Mouse (Mus musculus): ENCODE data around the gene Fam184b. TPM values are rescaled to one million over a fixed set of nuclear protein-coding genes. Genes with fewer than 3 reads are reported as not detected.
"Not testable (repeated sequence)": the region's sequence is repeated elsewhere in the genome, so short reads cannot be mapped to it uniquely, and the experiment has no call there.

Gene Fam184b
- polyA plus RNA-seq, 1 experiment from 2014 or later, result 2.8 TPM

DNA sequence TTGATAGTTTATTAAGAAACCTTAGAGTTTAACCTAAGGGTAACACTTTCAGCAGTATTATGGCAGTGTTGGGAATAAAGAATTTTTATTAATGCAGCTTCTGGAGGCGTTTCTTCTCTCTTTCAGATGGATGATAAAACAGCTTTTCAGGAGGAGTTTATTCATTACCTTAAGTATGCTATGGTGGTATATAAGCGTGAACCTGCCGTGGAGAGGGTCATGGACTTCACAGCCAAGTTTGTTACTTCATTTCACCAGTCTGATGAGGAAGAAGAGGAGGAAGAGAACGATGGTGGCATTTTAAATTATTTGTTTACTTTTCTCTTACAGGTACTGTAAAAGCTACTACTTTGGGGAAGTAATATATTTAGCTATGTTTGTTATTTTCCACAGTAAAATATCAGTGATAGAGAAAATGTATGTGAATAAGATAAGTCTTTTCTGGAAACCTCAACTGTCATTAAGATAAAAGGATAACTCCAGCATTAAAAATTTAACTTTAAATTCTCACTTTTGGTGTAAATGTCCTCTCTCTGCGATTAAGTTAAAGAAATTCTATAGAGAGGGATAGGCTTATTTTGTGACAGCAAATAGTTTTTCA, 31.6 kb upstream of the Fam184b start:
- DNase-seq (ENCODE audit: low spot score), result no peak
- 67% methylated on average over 5 of the region's 5 CpGs for WGBS
- Histone ChIP-seq H3K9ac (ENCODE audit: low read length) (no peak overlapping the region), H3K4me3 (ENCODE audit: low read depth, low read length) (peak overlapping the region; percentile 67), H3K27me3 (ENCODE audit: control insufficient read depth, insufficient read depth, low read length) (no peaks in the 10 kb centered on the region), H3K9me3 (ENCODE audit: control insufficient read depth, low read length) (no peaks in the 10 kb centered on the region), H3K36me3 (ENCODE audit: control insufficient read depth, insufficient read depth, low read length) (no peaks in the 10 kb centered on the region), H3K4me2 (ENCODE audit: low read depth, low read length, severe bottlenecking) (peak overlapping the region; percentile 51), H3K4me1 (replicated peaks; ENCODE audit: control insufficient read depth, insufficient read depth, low read length) (no peaks in the 10 kb centered on the region; the same call in 1 of the 2 replicates), H3K27ac (ENCODE audit: low read depth, low read length) (no peak overlapping the region)
- ATAC-seq (replicated peaks; ENCODE audit: low FRiP score), result no peak

GRCm38 (mm10) chr5:45670280-45670670, 30.9 kb upstream of the Fam184b start:
- WGBS, result under 1% methylated on average over 13 of the region's 13 CpGs
- Histone ChIP-seq H3K9ac (ENCODE audit: low read length) (peak overlapping the region; percentile 86), H3K4me2 (ENCODE audit: low read depth, low read length, severe bottlenecking) (peak overlapping the region; percentile 51), H3K27ac (ENCODE audit: low read depth, low read length) (peak overlapping the region; percentile 91), H3K4me1 (replicated peaks; ENCODE audit: control insufficient read depth, insufficient read depth, low read length) (no peaks in the 10 kb centered on the region; the same call in 1 of the 2 replicates), H3K9me3 (ENCODE audit: control insufficient read depth, low read length) (no peaks in the 10 kb centered on the region), H3K27me3 (ENCODE audit: control insufficient read depth, insufficient read depth, low read length) (no peaks in the 10 kb centered on the region), H3K4me3 (ENCODE audit: low read depth, low read length) (peak overlapping the region; percentile 67), H3K36me3 (ENCODE audit: control insufficient read depth, insufficient read depth, low read length) (no peaks in the 10 kb centered on the region)
- ATAC-seq (replicated peaks; ENCODE audit: low FRiP score) (no peak), DNase-seq (ENCODE audit: low spot score) (no peak)

GRCm38 (mm10) chr5:45669598-45670279, 30.3 kb upstream of the Fam184b start, which contains the start of gene Ncapg:
Gene Ncapg (plus strand): TSS chr5:45669919.
- peak within 1 kb of the TSS; percentile 74 for H3K4me2 ChIP-seq (ENCODE audit: low read depth, low read length, severe bottlenecking)
- under 1% methylated on average over 64 of the region's 66 CpGs for WGBS
- DNase-seq (ENCODE audit: low spot score) (peak; percentile 100), ATAC-seq (replicated peaks; ENCODE audit: low FRiP score) (peak; percentile 100)
- peak within 1 kb of the TSS; percentile 67 for H3K4me3 ChIP-seq (ENCODE audit: low read depth, low read length)
- no peaks in the 10 kb centered on the region for H3K9me3 ChIP-seq (ENCODE audit: control insufficient read depth, low read length)
- H3K4me1 ChIP-seq (replicated peaks; ENCODE audit: control insufficient read depth, insufficient read depth, low read length), result no peaks in the 10 kb centered on the region; the same call in 1 of the 2 replicates
- peak within 1 kb of the TSS; percentile 91 for H3K27ac ChIP-seq (ENCODE audit: low read depth, low read length)
- H3K36me3 ChIP-seq (ENCODE audit: control insufficient read depth, insufficient read depth, low read length), result no peaks in the 10 kb centered on the region
- no peaks in the 10 kb centered on the region for H3K27me3 ChIP-seq (ENCODE audit: control insufficient read depth, insufficient read depth, low read length)
- H3K9ac ChIP-seq (ENCODE audit: low read length), result peak within 1 kb of the TSS; percentile 86

DNA sequence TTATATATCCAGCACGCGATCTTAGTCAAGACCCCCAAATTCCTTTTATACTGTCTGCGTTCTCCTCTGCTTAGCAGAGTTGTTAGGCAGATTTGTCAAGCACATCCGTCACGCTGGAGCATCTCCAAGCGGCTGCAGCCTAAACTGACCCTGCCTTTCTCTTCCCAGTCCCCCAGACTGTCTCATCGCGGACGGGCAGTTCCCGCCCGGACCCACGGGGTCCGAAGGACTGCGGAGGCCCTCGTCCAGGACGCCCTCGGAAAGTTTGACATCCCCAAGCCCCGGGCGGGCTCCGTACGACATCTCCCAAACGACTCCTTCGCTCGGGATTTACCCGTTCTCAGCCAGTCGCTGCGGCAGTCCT, 29.8 kb upstream of the Fam184b start:
- peak overlapping the region; percentile 74 for H3K4me2 ChIP-seq (ENCODE audit: low read depth, low read length, severe bottlenecking)
- ATAC-seq (replicated peaks; ENCODE audit: low FRiP score) (no peak; the same call in 1 of the 2 replicates), DNase-seq (ENCODE audit: low spot score) (no peak)
- no peaks in the 10 kb centered on the region for H3K36me3 ChIP-seq (ENCODE audit: control insufficient read depth, insufficient read depth, low read length)
- H3K27me3 ChIP-seq (ENCODE audit: control insufficient read depth, insufficient read depth, low read length), result no peaks in the 10 kb centered on the region
- H3K27ac ChIP-seq (ENCODE audit: low read depth, low read length), result peak overlapping the region; percentile 58; the same call in 1 of the 2 replicates
- H3K9ac ChIP-seq (ENCODE audit: low read length), result peak overlapping the region; percentile 71
- H3K9me3 ChIP-seq (ENCODE audit: control insufficient read depth, low read length), result no peaks in the 10 kb centered on the region
- H3K4me3 ChIP-seq (ENCODE audit: low read depth, low read length), result peak overlapping the region; percentile 67
- no peaks in the 10 kb centered on the region; the same call in 1 of the 2 replicates for H3K4me1 ChIP-seq (replicated peaks; ENCODE audit: control insufficient read depth, insufficient read depth, low read length)
- WGBS, result under 1% methylated on average over 27 of the region's 27 CpGs

DNA sequence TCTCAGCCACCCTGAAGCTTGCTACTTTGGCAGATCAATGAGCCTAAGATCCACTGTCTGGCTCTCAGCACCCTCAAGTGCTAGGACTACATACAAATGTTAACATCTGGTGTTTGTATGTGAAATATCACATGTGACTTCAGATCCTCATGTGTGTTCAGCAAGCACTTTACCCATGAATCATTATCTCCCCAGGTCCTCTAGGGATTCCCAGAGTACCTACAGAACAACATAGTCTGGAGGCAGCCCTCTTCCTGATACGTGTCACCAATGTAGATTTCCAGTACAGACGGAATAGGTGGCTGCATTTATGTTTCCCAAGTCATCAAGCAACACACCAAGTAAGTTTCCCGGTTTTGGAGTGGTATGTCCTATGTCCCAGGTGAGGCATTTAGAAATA, 29.4 kb upstream of the Fam184b start:
- Histone ChIP-seq H3K9me3 (ENCODE audit: control insufficient read depth, low read length) (no peaks in the 10 kb centered on the region), H3K4me1 (replicated peaks; ENCODE audit: control insufficient read depth, insufficient read depth, low read length) (no peaks in the 10 kb centered on the region; the same call in 1 of the 2 replicates), H3K36me3 (ENCODE audit: control insufficient read depth, insufficient read depth, low read length) (no peaks in the 10 kb centered on the region), H3K4me3 (ENCODE audit: low read depth, low read length) (peak overlapping the region; percentile 67), H3K4me2 (ENCODE audit: low read depth, low read length, severe bottlenecking) (peak overlapping the region; percentile 74), H3K27me3 (ENCODE audit: control insufficient read depth, insufficient read depth, low read length) (no peaks in the 10 kb centered on the region), H3K27ac (ENCODE audit: low read depth, low read length) (no peak overlapping the region), H3K9ac (ENCODE audit: low read length) (peak overlapping the region; percentile 71)
- ATAC-seq (replicated peaks; ENCODE audit: low FRiP score), result no peak; the same call in 1 of the 2 replicates
- 3% methylated on average over 3 of the region's 3 CpGs for WGBS
- no peak for DNase-seq (ENCODE audit: low spot score)

DNA sequence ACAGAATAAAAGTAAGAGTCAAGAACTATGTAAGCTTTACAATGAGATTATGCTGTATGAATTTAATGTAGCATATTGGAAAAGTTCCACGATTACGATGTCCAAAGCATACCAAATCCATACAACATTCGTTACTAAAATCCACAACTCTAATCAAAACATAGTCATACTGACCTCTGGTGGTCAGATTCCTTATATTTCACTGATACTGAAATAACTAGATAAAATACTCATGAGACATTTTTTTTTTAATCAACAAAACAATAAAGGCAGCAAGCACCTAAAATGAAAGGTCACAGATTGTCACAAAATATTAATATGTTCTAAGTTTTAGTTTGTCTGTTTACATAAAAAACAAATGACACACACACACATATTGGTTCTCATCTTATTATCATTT, 28.9 kb upstream of the Fam184b start:
- Histone ChIP-seq H3K9ac (ENCODE audit: low read length) (no peak overlapping the region), H3K4me3 (ENCODE audit: low read depth, low read length) (no peak overlapping the region), H3K9me3 (ENCODE audit: control insufficient read depth, low read length) (no peaks in the 10 kb centered on the region), H3K27ac (ENCODE audit: low read depth, low read length) (no peak overlapping the region), H3K4me2 (ENCODE audit: low read depth, low read length, severe bottlenecking) (no peak overlapping the region), H3K36me3 (ENCODE audit: control insufficient read depth, insufficient read depth, low read length) (no peaks in the 10 kb centered on the region), H3K27me3 (ENCODE audit: control insufficient read depth, insufficient read depth, low read length) (no peaks in the 10 kb centered on the region), H3K4me1 (replicated peaks; ENCODE audit: control insufficient read depth, insufficient read depth, low read length) (no peaks in the 10 kb centered on the region; the same call in 1 of the 2 replicates)
- ATAC-seq (replicated peaks; ENCODE audit: low FRiP score) (no peak), DNase-seq (ENCODE audit: low spot score) (no peak)
- 38% methylated on average over 3 of the region's 3 CpGs for WGBS

GRCm38 (mm10) chr5:45658406-45658805, 19.0 kb upstream of the Fam184b start:
- not testable (repeated sequence) for H3K27me3 ChIP-seq (ENCODE audit: control insufficient read depth, insufficient read depth, low read length); H3K9me3 ChIP-seq (ENCODE audit: control insufficient read depth, low read length); H3K9ac ChIP-seq (ENCODE audit: low read length); DNase-seq (ENCODE audit: low spot score); H3K4me2 ChIP-seq (ENCODE audit: low read depth, low read length, severe bottlenecking); H3K4me1 ChIP-seq (replicated peaks; ENCODE audit: control insufficient read depth, insufficient read depth, low read length); H3K36me3 ChIP-seq (ENCODE audit: control insufficient read depth, insufficient read depth, low read length); H3K4me3 ChIP-seq (ENCODE audit: low read depth, low read length); H3K27ac ChIP-seq (ENCODE audit: low read depth, low read length); ATAC-seq (replicated peaks; ENCODE audit: low FRiP score)
- WGBS, result 96% methylated on average over 13 of the region's 13 CpGs

- no peak for ATAC-seq (replicated peaks; ENCODE audit: low FRiP score)
- Histone ChIP-seq H3K4me2 (ENCODE audit: low read depth, low read length, severe bottlenecking) (no peak overlapping the region), H3K9me3 (ENCODE audit: control insufficient read depth, low read length) (no peaks in the 10 kb centered on the region), H3K4me3 (ENCODE audit: low read depth, low read length) (no peak overlapping the region), H3K36me3 (ENCODE audit: control insufficient read depth, insufficient read depth, low read length) (no peaks in the 10 kb centered on the region), H3K27me3 (ENCODE audit: control insufficient read depth, insufficient read depth, low read length) (no peaks in the 10 kb centered on the region), H3K4me1 (replicated peaks; ENCODE audit: control insufficient read depth, insufficient read depth, low read length) (no peaks in the 10 kb centered on the region), H3K9ac (ENCODE audit: low read length) (no peak overlapping the region), H3K27ac (ENCODE audit: low read depth, low read length) (no peak overlapping the region)
- 89% methylated on average over 2 of the region's 2 CpGs for WGBS
- no peak for DNase-seq (ENCODE audit: low spot score)
These were observed 11.8 kb upstream of the Fam184b start for GRCm38 (mm10) chr5:45651026-45651703.

All from forebrain, embryonic 11.5 days (tissue).